Comparison of ENCODE assay signal across 8 mouse cellular contexts in genomic region chr4:63496312-63496711, GRCm38 (mm10). TPM values are rescaled to one million over a fixed set of nuclear protein-coding genes. Genes with fewer than 3 reads are reported as not detected.
DNase-seq lines count a peak whose midpoint lies in the region; ATAC-seq lines count a peak whose summit lies in the region.

No protein-coding gene starts in this region.

- peak overlapping the region; percentile 87 for H3K27ac ChIP-seq in heart, embryonic 10.5 days
- no peak overlapping the region for H3K27ac ChIP-seq in liver, embryonic 15.5 days (replicated peaks)

- peaks cover 31% of the 10 kb centered on the region for H3K4me1 ChIP-seq in heart, embryonic 10.5 days
- H3K4me1 ChIP-seq in liver, embryonic 15.5 days (replicated peaks): peaks cover 12% of the 10 kb centered on the region; the same call in 1 of the 2 replicates

- 14% methylated on average over 6 of the region's 6 CpGs for WGBS in heart, embryonic 10.5 days
- whole genome bisulfite sequencing in liver, embryonic 15.5 days (ENCODE audit: insufficient replicate concordance): 10% methylated on average over 6 of the region's 6 CpGs

- H3K27me3 ChIP-seq in heart, embryonic 10.5 days (ENCODE audit: insufficient read depth, poor library complexity, severe bottlenecking): peaks cover 45% of the 10 kb centered on the region
- peaks cover 81% of the 10 kb centered on the region for H3K27me3 ChIP-seq in liver, embryonic 15.5 days

- peak overlapping the region; percentile 82 for H3K4me3 ChIP-seq in heart, embryonic 10.5 days
- H3K4me3 ChIP-seq in liver, embryonic 15.5 days (replicated peaks): peak overlapping the region; percentile 55

- H3K9me3 ChIP-seq in heart, embryonic 10.5 days: no peaks in the 10 kb centered on the region
- no peaks in the 10 kb centered on the region for H3K9me3 ChIP-seq in liver, embryonic 15.5 days (replicated peaks)

- ATAC-seq in liver, embryonic 15.5 days (ENCODE audit: insufficient read depth): no peak

- H3K9ac ChIP-seq in liver, embryonic 15.5 days: no peak overlapping the region

- peak overlapping the region; percentile 69 for H3K4me2 ChIP-seq in liver, embryonic 15.5 days

- no peaks in the 10 kb centered on the region for H3K36me3 ChIP-seq in heart, embryonic 10.5 days
- H3K36me3 ChIP-seq in liver, embryonic 15.5 days (replicated peaks): no peaks in the 10 kb centered on the region

- no peak for DNase-seq in heart, embryonic 10.5 days (ENCODE audit: low spot score)
- DNase-seq in heart, adult 8-10 months (ENCODE audit: low spot score): no peak
- DNase-seq in thymus, postnatal 14 days: peak; percentile 14
- DNase-seq in thymus, postnatal 0 days (ENCODE audit: low spot score): no peak
- no peak for DNase-seq in frontal cortex, postnatal 36 days (ENCODE audit: low spot score in 2 of 2)
- no peak for DNase-seq in layer of hippocampus, postnatal 10 days (ENCODE audit: low spot score in 2 of 2)
- no peak for DNase-seq in kidney, postnatal 36 days

RNA-seq across cellular contexts. Expression of gene Whrn, which starts 0.5 kb away (rescaled TPM):
- 4.0 and 5.3 TPM in 2 replicates for polyA plus RNA-seq in heart, embryonic 10.5 days (2016; fragmentation: Nextera tagmentation; extraction: Ambion mirVana)
- total RNA-seq in heart, adult 8-10 months (2022): 10 to 100 TPM; 18.5 to 38.1 (median 20.6) TPM
- 12.0 and 17.1 TPM in 2 replicates for polyA plus RNA-seq in thymus, postnatal 0 days (2015; fragmentation: Nextera tagmentation; extraction: Ambion mirVana)
- 0.16 and 0.39 TPM in 2 replicates for polyA plus RNA-seq in liver, embryonic 15.5 days (2015; fragmentation: Nextera tagmentation; extraction: Ambion mirVana)
- 10 to 100 TPM; 23.8 to 29.4 TPM for total RNA-seq in layer of hippocampus, postnatal 10 days (2021)

RNA-seq across cellular contexts. Expression of gene Atp6v1g1, which starts 48.3 kb away (rescaled TPM):
- 190 and 227 TPM in 2 replicates for polyA plus RNA-seq in heart, embryonic 10.5 days (2016; fragmentation: Nextera tagmentation; extraction: Ambion mirVana)
- total RNA-seq in heart, adult 8-10 months (2022): 100 to 1,000 TPM; 146 to 168 (median 149) TPM
- polyA plus RNA-seq in thymus, postnatal 0 days (2015; fragmentation: Nextera tagmentation; extraction: Ambion mirVana): 373 and 381 TPM in 2 replicates
- polyA plus RNA-seq in liver, embryonic 15.5 days (2015; fragmentation: Nextera tagmentation; extraction: Ambion mirVana): 125 and 128 TPM in 2 replicates
- total RNA-seq in layer of hippocampus, postnatal 10 days (2021): 100 to 1,000 TPM; 131 to 135 TPM
